Mouse (Mus musculus): Measurements from ENCODE around the gene Frmd6.
A peak's percentile ranks its signal among the peaks of the same experiment; 100 is the strongest.

Gene Frmd6

DNA sequence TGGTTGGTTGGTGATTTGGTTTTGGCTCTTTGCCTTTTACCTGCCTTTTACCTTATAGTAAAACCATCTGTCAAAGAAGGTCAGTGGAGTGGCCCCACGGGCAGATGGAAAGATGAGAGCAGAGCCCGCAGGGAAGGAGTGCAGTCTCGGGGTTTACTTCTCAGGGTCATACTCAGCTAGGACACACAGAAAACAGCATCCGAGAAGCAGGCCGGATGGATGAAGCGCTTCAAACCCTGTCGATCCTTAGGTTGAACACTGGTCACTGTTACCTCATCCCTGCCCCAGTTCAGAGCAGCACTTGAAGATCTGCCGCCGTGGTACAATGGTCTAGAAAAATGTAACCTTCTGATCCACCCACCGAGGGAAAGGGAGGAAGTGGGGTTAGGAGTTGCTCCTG lies 79.2 kb downstream of the Frmd6 start:
- no peak for DNase-seq

DNA sequence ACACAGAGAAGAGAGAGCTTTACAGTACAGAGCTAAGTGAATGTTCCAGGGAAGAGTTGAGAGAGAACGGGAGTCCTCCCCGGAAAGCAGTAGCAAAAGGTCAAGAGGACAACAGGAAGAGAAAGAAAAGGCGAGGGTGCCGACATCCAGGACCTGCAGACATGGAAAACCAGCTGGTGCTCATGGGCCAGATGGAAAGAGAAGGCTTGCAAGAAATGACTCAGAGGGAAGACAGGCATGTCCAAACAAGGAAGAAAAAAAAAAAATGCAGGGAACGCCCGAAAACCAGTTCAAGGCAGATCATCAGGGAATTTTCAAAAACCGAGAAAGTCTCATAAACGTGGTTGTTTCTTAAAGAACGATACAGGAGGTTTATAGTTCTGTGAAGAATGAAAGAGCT lies 81.6 kb downstream of the Frmd6 start:
- DNase-seq, result no peak

DNA sequence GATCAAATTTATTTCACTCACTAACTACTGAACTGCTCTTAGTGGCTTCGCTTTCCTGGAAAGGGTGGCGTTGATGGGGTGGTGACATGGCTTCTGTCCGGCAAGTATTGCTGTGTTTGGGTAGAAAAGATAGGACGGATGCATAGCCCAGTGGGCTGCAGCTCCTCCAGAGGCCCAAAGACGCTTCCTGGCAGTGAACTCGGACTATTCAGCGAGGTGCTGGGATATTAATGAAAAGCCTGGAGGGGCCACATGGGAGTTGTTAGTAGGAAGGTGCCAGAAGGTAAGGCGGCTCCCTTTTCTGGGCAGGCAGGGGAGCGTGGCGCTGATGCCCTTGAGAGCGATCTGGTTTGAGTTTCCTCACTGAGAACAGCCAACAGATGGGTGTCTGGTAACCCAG lies 82.3 kb downstream of the Frmd6 start:
- no peak for DNase-seq

DNA sequence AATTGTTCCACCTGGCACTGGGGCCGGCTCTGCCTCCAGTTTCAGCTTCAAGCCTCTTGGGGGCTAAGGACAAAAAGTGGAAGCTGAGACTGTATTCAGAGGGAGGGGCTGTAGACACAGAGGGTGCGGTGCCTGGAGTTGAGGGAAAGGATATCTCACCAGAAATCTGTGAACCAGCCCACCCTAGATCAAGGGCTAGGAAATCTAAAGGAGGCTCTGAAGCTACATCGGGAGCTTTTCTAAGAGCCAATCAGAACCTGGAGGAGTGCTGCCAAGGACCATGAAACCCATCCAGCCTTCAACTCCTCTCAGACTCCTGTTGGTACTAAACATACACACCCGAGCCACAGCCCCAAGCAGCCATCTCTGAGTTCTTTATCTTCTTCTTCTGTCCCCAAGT lies 82.8 kb downstream of the Frmd6 start:
- DNase-seq, result no peak

DNA sequence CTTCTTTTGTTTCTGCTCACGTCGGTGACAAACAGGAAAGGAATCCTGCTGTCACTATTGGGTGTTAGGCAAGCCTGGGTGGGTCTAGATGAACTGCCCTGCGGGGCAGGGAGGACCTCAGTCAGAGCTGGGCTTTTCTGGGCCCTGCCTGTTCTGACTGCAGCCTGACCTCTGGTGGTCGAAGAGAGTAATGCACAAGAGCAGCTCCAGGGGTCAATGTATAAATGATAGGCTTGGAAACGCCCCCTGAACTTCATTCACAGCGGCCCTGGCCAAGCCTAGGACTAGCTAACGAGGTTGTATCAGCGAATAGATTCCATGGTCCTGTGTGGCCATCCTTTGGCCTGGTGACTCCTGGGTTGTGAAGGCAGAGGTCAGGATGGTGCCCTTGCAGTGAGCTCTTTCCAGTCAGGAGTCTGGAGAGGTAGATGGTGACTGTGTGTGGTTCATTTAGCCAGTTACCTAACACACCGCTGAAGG lies 85.0 kb downstream of the Frmd6 start:
- peak; percentile 79 to 87 for DNase-seq

DNA sequence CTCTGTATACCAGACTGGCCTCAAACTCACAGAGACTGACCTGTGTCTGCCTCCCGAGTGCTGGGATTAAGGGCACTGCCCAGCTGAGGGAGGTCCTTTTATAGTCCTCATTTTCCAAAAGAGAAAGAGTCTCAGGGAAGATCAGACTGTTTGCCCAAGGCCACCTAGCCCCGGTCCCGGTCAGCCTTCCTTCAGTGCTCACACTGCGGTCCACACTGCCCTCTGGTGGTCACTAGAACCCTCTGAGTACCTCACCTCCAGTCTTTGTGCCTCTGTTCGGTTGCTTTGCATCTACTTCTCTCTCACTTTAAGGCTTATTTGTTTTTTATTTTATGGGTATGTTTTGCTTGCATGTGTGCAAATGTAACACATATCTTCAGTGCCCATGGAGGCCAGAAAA lies 85.7 kb downstream of the Frmd6 start:
- peak; percentile 82 to 91 for DNase-seq

DNA sequence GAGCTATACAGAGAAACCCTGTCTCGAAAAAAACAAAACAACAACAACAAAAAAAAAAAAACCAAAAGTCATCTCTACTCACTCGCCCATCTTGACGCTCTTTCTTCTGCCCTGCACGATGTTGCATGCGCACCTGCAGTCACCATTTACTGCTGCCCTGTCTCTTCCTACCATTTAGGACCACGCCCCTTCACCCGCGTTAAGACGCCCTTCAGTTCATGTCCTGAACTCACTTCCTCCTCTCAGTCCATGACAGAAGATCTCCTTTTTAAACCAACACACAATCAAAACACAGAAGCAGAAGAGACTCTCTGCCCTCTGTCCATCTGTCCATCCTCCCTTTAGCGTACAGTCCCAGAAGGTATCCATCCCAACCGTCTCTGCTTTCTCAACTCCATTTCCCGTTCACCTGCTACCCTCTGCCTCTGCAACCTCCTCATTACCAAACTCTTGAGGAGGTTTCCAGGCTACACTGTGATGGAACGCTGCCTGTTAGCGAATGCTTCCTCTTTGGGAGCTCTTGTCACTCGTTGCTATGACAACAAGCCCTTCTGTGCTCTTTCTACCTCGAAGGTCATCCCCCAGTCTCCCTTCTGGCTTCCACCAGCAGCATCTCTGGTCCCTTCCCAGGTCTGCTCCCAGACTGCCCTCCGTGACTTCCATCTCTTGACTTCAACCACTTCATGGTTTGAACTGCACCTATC lies 86.5 kb downstream of the Frmd6 start:
- DNase-seq, result no peak

DNA sequence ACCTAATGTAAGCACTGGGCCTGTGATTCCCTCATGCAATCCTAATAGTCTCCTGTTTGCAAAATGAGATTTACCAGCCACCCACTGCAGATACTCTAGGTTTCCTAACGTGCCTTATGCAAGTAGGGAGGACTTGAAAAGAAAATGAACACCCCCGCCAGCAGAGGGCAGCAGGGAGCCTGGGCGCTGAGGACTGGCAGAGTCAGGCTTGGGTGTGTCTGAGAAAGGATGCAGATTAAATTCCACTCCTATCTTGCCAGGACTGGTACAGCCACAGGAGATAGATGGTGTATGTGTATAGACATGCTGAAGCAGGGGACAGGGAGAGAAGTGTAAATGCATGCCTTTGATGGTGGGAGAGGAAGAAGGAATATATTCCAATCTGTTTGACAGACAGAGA lies 88.1 kb downstream of the Frmd6 start:
- peak; percentile 74 to 75 for DNase-seq

DNA sequence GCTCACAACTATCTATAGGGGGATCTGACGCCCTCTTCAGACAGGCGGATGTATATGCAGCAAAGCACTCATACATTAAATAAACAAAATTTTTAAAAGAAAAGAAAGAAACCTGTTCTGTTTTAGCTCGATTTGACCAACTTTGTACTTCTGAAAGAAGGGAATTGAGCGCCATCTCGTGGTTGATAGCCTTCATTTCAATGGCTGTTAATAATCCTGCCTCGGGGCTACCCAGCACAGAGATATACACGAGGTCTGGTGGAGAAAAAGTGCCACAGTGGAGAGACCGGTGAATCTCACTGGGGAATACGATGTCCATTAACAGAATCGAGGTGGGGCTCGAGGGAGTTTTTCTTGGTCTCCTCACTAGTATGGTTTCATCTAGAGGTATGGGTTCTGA lies 89.1 kb downstream of the Frmd6 start:
- peak in 1 of 2 experiments; percentile 63 for DNase-seq

DNA sequence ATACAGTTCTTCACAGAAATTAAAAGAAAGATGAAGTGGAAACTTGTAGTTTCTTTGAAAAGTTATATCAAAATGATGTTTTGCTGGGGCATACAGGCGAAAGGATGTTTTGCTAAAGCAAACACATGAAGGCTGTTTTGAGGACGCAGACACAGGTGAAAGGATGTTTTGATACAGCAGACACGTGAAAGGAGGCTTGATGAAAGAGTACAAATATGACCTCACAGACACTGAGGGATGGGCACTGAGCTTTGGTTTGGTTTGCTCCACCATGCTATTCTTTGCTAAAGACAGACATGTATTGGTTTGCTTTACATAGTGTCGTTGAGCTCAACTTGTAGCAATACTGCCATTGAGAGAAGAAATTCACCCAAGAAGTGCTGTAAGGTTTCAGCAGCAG lies 104.5 kb downstream of the Frmd6 start:
- no peak for DNase-seq

DNA sequence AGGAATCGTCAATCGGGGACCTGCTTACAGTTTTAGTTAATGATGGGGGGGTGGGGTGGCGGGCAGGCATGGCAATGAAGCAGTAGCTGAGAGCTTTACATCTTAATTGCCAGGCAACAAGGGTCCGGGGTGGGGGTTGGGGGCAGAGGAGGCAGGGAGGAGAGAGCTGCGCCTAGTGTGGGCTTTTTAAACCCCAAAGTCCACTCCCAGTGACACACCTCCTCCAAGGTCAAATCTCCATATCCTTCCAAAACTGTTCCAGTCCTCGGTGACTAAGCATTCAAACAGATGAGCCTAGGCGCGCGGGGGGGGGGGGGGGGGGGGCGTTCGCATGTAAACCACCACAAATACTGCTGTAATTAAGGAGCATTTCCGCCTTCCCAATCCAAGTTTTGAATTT lies 111.8 kb downstream of the Frmd6 start:
- DNase-seq, result peak in 1 of 2 experiments; percentile 50

DNA sequence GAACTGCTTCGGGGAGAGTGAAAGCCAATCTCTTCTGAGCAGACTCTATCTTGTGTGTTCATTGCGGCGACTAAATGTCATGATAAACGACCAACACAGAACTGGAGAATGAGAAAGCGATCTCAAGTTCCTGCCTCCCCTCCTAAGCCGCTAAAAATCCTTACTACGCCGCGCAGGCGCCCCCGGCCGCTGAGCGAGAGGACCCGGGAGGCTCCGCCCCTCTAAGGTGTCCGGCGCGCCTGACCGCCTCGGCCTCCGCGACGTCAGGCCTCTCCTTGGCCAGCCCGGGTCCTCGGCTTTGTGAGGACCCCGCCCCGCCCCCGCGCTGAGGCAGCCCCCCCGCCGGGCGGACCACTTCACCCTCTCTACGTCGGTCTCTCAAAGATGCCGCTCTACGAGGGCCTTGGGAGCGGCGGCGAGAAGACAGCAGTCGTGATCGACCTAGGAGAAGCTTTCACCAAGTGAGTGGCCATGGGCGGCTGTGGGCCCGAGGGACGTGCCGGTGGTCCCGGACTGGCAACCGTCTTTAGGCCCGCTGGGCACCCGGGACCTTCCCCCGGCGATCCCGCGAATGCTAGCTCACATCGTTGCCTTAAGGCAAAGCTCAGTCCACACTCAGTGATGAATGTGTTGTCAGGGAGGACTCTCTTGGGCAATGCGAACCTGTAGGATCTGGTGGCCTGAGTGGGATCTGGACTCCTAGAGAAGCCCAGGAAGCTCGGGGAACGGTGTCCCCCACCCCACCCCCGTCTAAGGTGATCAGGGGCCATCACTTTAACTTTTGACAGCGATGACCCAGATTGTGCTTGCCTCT lies 112.5 kb downstream of the Frmd6 start, which contains the start of gene Actr10:
TSS of gene Actr10 (plus strand) at position 287 of the 814 bp plus-strand sequence.
- DNase-seq, result peak; percentile 94 to 95

DNA sequence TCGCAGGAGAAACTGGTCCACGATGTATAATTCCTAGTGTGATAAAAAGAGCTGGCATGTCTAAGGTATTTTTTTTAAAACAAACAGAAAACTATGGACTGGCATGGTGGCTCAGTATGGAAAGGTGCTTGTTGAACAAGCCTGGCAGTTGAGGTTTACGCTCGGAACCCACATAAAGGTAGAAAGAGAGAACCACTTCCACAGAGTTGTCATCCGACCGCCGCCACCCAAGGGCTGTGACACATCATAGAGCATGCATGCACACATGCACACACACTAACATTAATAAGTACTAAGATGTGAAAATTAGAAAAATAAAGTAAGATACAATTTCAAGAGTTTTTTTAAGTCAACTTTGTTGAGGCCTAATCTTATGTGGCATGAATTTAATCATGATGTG lies 115.5 kb downstream of the Frmd6 start:
- no peak for DNase-seq

DNA sequence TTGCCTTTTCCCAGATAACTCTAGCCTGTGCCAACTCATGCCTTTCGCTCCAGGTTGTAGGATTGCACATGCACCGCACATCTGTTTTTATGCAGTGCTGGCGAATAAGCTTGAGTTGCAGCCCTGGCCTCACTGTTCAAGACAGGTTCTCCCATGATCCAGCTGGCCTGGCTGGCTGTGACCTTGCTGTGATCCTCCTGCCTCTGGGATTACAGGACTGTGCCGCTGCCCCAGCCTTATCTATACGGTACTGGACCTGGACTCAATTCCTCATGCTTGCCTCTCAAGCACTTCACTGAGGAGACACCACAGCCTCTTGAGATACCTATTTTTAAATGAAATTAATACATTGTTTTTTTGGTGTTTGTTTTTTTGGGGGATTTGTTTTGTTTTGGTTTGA lies 118.9 kb downstream of the Frmd6 start:
- no peak for DNase-seq

DNA sequence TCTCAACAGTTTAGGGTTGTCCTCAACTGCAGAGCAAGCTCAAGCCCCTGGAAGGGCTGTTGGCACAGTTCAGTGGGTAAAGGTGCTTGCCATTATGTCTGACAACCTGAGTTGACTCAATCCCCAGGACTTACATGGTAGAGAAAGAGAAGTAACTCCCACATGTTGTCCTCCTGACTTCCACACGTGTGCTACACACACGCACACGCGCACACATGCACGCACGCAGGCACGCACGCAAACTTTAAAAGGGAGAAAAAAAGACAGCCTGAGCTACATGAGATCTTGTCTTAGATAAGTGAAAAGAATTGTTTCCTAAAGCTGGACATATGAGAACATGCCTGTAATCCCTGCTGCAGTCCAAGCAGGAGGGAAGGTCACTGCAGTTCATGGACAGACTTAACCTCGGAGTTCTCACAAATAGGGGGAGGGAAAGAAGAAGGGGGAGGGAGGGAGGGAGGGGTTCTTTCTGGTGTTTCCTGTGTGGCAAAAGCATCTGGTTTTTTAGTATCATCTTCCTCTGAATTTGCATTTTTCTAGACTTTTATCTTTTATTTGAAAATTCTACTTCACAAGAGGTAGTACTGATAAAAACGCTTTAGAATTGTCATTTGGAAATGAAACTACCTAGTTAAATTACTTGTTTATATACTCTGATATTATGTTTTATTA lies 121.4 kb downstream of the Frmd6 start:
- DNase-seq, result no peak
